Mouse (Mus musculus) liver, embryonic 14.5 days (tissue): ENCODE results near the gene Spr. TPM values are rescaled to one million over a fixed set of nuclear protein-coding genes. Genes with fewer than 3 reads are reported as not detected.
"Not testable (repeated sequence)": the region's sequence is repeated elsewhere in the genome, so short reads cannot be mapped to it uniquely, and the experiment has no call there.

Source experiments
- ATAC-seq: fragments of 200-750 bp; cut with Nextera tagmentation; 2 replicates; pipeline ENCODE4 v1.8.0; 2017; ENCODE audit warnings: moderate number of reproducible peaks, mild to moderate bottlenecking, moderate library complexity; ENCODE audit not compliant: insufficient read depth
- DNase-seq, 3 experiments: peaks; one replicate each; pipeline ENCODE4 v3.0.0-alpha.2; 2012 to 2013; ENCODE audit warnings: low read depth in 3 of 3, low spot score in 3 of 3
- H3K27ac ChIP-seq: fragments of 300-500 bp; sonication (generic); 2 replicates; pipeline ENCODE4 v1.5.1; 2014; ENCODE audit warnings: moderate library complexity, mild to moderate bottlenecking, control low read depth, inconsistent platforms
- H3K27me3 ChIP-seq: fragments of 300-500 bp; sonication (generic); 2 replicates; pipeline ENCODE4 v1.6.1; 2014; ENCODE audit warnings: mild to moderate bottlenecking, low read length, moderate library complexity; ENCODE audit not compliant: control insufficient read depth, insufficient read depth
- H3K36me3 ChIP-seq: fragments of 300-500 bp; sonication (generic); replicated peaks from 2 replicates; pipeline ENCODE4 v1.6.1; 2014; ENCODE audit warnings: low read depth; ENCODE audit not compliant: control insufficient read depth, insufficient read depth
- H3K4me1 ChIP-seq, 2 experiments: fragments of 200-500 bp in 1 of 2; fragments of 300-500 bp in 1 of 2; sonication (generic) in 1 of 2; replicated peaks; 2 replicates each; pipeline ENCODE4 v1.6.1; 2012 to 2014; ENCODE audit warnings: antibody characterized with exemption in 1 of 2, inconsistent platforms in 1 of 2, low read length in 1 of 2; ENCODE audit not compliant: control insufficient read depth in 2 of 2, insufficient read depth in 2 of 2
- H3K4me2 ChIP-seq: fragments of 300-500 bp; sonication (generic); 2 replicates; pipeline ENCODE4 v1.6.1; 2014; ENCODE audit warnings: low read depth, mild to moderate bottlenecking, control low read depth, moderate library complexity
- H3K4me3 ChIP-seq, 2 experiments: fragments of 200-500 bp in 1 of 2; fragments of 300-500 bp in 1 of 2; sonication (generic) in 1 of 2; 2 replicates each; pipeline ENCODE4 v1.5.1; 2012 to 2014; ENCODE audit warnings: low read depth in 2 of 2, low read length in 2 of 2, mild to moderate bottlenecking in 2 of 2, control low read depth in 1 of 2, inconsistent platforms in 1 of 2, moderate library complexity in 1 of 2; ENCODE audit not compliant: insufficient read depth in 1 of 2
- H3K9ac ChIP-seq: fragments of 300-500 bp; sonication (generic); replicated peaks from 2 replicates; pipeline ENCODE4 v1.6.1; 2014; ENCODE audit warnings: mild to moderate bottlenecking, control low read depth, moderate library complexity
- H3K9me3 ChIP-seq: fragments of 300-500 bp; sonication (generic); 2 replicates; pipeline ENCODE4 v1.6.1; 2016; ENCODE audit warnings: low read length, mixed read lengths; ENCODE audit not compliant: control insufficient read depth
- CTCF ChIP-seq: IDR thresholded peaks from 2 replicates; pipeline ENCODE4 v1.5.1; 2016; ENCODE audit warnings: antibody characterized with exemption, low read depth, control low read depth
- EP300 ChIP-seq: IDR thresholded peaks from 2 replicates; pipeline ENCODE4 v1.6.1; 2016; ENCODE audit warnings: antibody characterized with exemption, low read depth
- WGBS: fragments of 180-500 bp; shearing (Covaris S2); extraction: QIAGEN DNeasy Blood & Tissue Kit; methylation state at CpG from one replicate; pipeline ENCODE4 v1.1.7; 2014; ENCODE audit not compliant: insufficient replicate concordance; 5-methylcytosine and 5-hydroxymethylcytosine counted together
- polyA plus RNA-seq, 2 experiments: library from polyadenylated mRNA; depleted of rRNA in 1 of 2; stranded (reverse) in 1 of 2; unstranded in 1 of 2; fragments of >200 nt; fragmentation: Nextera tagmentation in 1 of 2; extraction: Ambion mirVana in 1 of 2; gene quantifications; 2 replicates each; pipeline versions ENCODE4 v1.2.1 to v1.2.3; 2012 to 2014

Gene Spr
- polyA plus RNA-seq, 2 experiments, result 7.9 to 32.9 TPM

- Histone ChIP-seq H3K9ac (no peak overlapping the region), H3K4me2 (no peak overlapping the region), H3K4me3 (no peak overlapping the region), H3K9me3 (no peaks in the 10 kb centered on the region), H3K36me3 (no peaks in the 10 kb centered on the region), H3K4me1 (no peaks in the 10 kb centered on the region), H3K27me3 (peaks cover 8% of the 10 kb centered on the region), H3K27ac (no peak overlapping the region)
- DNase-seq (no peak), ATAC-seq (no peak)
- no peak for TF ChIP-seq CTCF
- no peak for TF ChIP-seq EP300
- WGBS, result 69% methylated on average over 3 of the region's 3 CpGs
Measured at GRCm38 (mm10) chr6:85179569-85179968, 42.0 kb upstream of the Spr start.

GRCm38 (mm10) chr6:85165440-85165921 is 27.9 kb upstream of the Spr start:
- 47% methylated on average over 11 of the region's 11 CpGs for WGBS
- no peak for ATAC-seq
- H3K9me3 ChIP-seq, result no peaks in the 10 kb centered on the region
- H3K27me3 ChIP-seq, result no peaks in the 10 kb centered on the region
- H3K4me3 ChIP-seq, result no peak overlapping the region
- no peaks in the 10 kb centered on the region for H3K36me3 ChIP-seq
- no peak for DNase-seq
- no peak overlapping the region for H3K27ac ChIP-seq
- H3K9ac ChIP-seq, result no peak overlapping the region
- H3K4me1 ChIP-seq, result no peaks in the 10 kb centered on the region
- TF ChIP-seq CTCF (no peak), EP300 (no peak)
- no peak overlapping the region for H3K4me2 ChIP-seq

GRCm38 (mm10) chr6:85160201-85160923 is 22.8 kb upstream of the Spr start:
- no peaks in the 10 kb centered on the region for H3K36me3 ChIP-seq
- WGBS, result 31% methylated on average over 4 of the region's 4 CpGs
- no peaks in the 10 kb centered on the region for H3K9me3 ChIP-seq
- no peak overlapping the region for H3K9ac ChIP-seq
- DNase-seq, result peak in 2 of 3 experiments; percentile 31 to 34
- no peak overlapping the region for H3K27ac ChIP-seq
- 0 out of 4 replicates have a peak, but pooled peaks cover 0 to 2% of the 10 kb centered on the region in 2 experiments for H3K4me1 ChIP-seq
- no peak overlapping the region for H3K4me2 ChIP-seq
- no peaks in the 10 kb centered on the region for H3K27me3 ChIP-seq
- ATAC-seq, result no peak
- TF ChIP-seq CTCF (peak; percentile 84), EP300 (no peak)
- no peak overlapping the region for H3K4me3 ChIP-seq

GRCm38 (mm10) chr6:85159092-85159760 is 21.7 kb upstream of the Spr start:
- not testable (repeated sequence) for H3K4me1 ChIP-seq, H3K9ac ChIP-seq, H3K27me3 ChIP-seq, H3K27ac ChIP-seq, H3K36me3 ChIP-seq, H3K9me3 ChIP-seq, DNase-seq, H3K4me2 ChIP-seq, H3K4me3 ChIP-seq
- TF ChIP-seq CTCF, result peak; percentile 79
- 18% methylated on average over 6 of the region's 6 CpGs for WGBS
- 0 out of 2 replicates have a peak, but pooled peaks have one; percentile 17 for ATAC-seq

GRCm38 (mm10) chr6:85158040-85158804 is 20.7 kb upstream of the Spr start:
- not testable (repeated sequence) for H3K27ac ChIP-seq, H3K36me3 ChIP-seq, H3K9me3 ChIP-seq, H3K9ac ChIP-seq, H3K4me2 ChIP-seq, H3K27me3 ChIP-seq, DNase-seq, H3K4me3 ChIP-seq, H3K4me1 ChIP-seq
- ATAC-seq, result peak; percentile 34; the same call in 1 of the 2 replicates
- WGBS, result 52% methylated on average over 4 of the region's 4 CpGs

DNA sequence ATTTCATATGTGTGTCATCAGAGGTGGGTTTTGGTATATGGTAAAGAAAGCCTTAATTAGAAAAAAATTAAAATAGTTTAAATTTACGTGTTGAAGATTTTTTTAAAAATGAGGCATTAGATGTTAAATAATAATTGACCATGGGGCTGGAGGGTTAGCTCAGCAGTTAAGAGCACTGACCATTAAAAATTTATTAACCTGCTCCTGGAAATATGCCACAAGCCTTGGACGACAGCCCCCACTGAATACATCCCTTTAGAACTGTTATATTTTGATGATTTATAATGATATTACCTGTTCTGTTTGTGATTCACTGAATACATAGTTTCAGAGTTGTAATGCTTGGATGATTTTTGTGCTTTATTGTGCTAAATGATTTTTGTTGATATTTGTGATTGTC is 19.0 kb upstream of the Spr start:
- not testable (repeated sequence) for H3K4me3 ChIP-seq, H3K27ac ChIP-seq, H3K4me1 ChIP-seq, H3K4me2 ChIP-seq, H3K27me3 ChIP-seq, H3K9ac ChIP-seq, DNase-seq, H3K36me3 ChIP-seq, H3K9me3 ChIP-seq, ATAC-seq
- WGBS, result 53% methylated on average over 2 of the region's 2 CpGs
